In genomic region chr12:108307553-108307952, GRCm38 (mm10) we compare ENCODE assay signal across 8 mouse cellular contexts. TPM values are rescaled to one million over a fixed set of nuclear protein-coding genes. Genes with fewer than 3 reads are reported as not detected.
A peak's percentile ranks its signal among the peaks of the same experiment; 100 is the strongest.
DNase-seq lines count a peak whose midpoint lies in the region; ATAC-seq and TF ChIP-seq lines count a peak whose summit lies in the region.

No protein-coding gene starts in this region.

- peaks cover 3% of the 10 kb centered on the region; the same call in 1 of the 2 replicates for H3K27me3 ChIP-seq in forebrain, embryonic 11.5 days (ENCODE audit: control insufficient read depth, insufficient read depth, low read length)
- H3K27me3 ChIP-seq in forebrain, embryonic 15.5 days: peaks cover 3% of the 10 kb centered on the region; the same call in 1 of the 2 replicates
- H3K27me3 ChIP-seq in forebrain, embryonic 12.5 days: peaks cover 26% of the 10 kb centered on the region
- H3K27me3 ChIP-seq in midbrain, postnatal 0 days (ENCODE audit: insufficient read depth, low read length): no peaks in the 10 kb centered on the region

- DNase-seq in forebrain, embryonic 11.5 days (ENCODE audit: low spot score): peak; percentile 81
- DNase-seq in spleen, postnatal 10 days (ENCODE audit: low spot score in 2 of 2): peak; percentile 17 to 61
- DNase-seq in spleen, adult 12 weeks (ENCODE audit: low spot score): no peak
- peak; percentile 63 to 71 for DNase-seq in kidney, postnatal 25 days
- DNase-seq in midbrain, postnatal 0 days (ENCODE audit: low spot score): no peak
- no peak for DNase-seq in ovary, postnatal 10 days (ENCODE audit: low spot score)

- H3K4me1 ChIP-seq in forebrain, embryonic 11.5 days (replicated peaks; ENCODE audit: control insufficient read depth, insufficient read depth, low read length): peaks cover 6% of the 10 kb centered on the region
- H3K4me1 ChIP-seq in forebrain, embryonic 15.5 days: peaks cover 10% of the 10 kb centered on the region
- H3K4me1 ChIP-seq in forebrain, embryonic 12.5 days: peaks cover 40% of the 10 kb centered on the region
- peaks cover 5% of the 10 kb centered on the region; the same call in 1 of the 2 replicates for H3K4me1 ChIP-seq in midbrain, postnatal 0 days (ENCODE audit: insufficient read depth, low read length)

- H3K9me3 ChIP-seq in forebrain, embryonic 11.5 days (ENCODE audit: control insufficient read depth, low read length): no peaks in the 10 kb centered on the region
- H3K9me3 ChIP-seq in forebrain, embryonic 15.5 days: no peaks in the 10 kb centered on the region
- no peaks in the 10 kb centered on the region for H3K9me3 ChIP-seq in forebrain, embryonic 12.5 days
- H3K9me3 ChIP-seq in midbrain, postnatal 0 days (ENCODE audit: low read length): no peaks in the 10 kb centered on the region

- TF ChIP-seq CTCF in midbrain, postnatal 0 days (IDR thresholded peaks at IDR 0.05): peak; percentile 74

- H3K9ac ChIP-seq in forebrain, embryonic 11.5 days (ENCODE audit: low read length): no peak overlapping the region
- H3K9ac ChIP-seq in forebrain, embryonic 15.5 days (replicated peaks): no peak overlapping the region
- H3K9ac ChIP-seq in forebrain, embryonic 12.5 days: no peak overlapping the region
- H3K9ac ChIP-seq in midbrain, postnatal 0 days (replicated peaks; ENCODE audit: low read length, poor library complexity, severe bottlenecking): no peak overlapping the region

- WGBS in forebrain, embryonic 11.5 days: 27% methylated on average over 14 of the region's 14 CpGs
- WGBS in forebrain, embryonic 15.5 days: 32% methylated on average over 14 of the region's 14 CpGs
- WGBS in forebrain, embryonic 12.5 days: 29% methylated on average over 14 of the region's 14 CpGs
- WGBS in midbrain, postnatal 0 days: 27% methylated on average over 14 of the region's 14 CpGs

- H3K4me3 ChIP-seq in forebrain, embryonic 11.5 days (ENCODE audit: low read depth, low read length): no peak overlapping the region
- no peak overlapping the region for H3K4me3 ChIP-seq in forebrain, embryonic 15.5 days
- H3K4me3 ChIP-seq in forebrain, embryonic 12.5 days (replicated peaks): no peak overlapping the region
- H3K4me3 ChIP-seq in midbrain, postnatal 0 days (ENCODE audit: low read depth, low read length): no peak overlapping the region

- no peak overlapping the region for H3K4me2 ChIP-seq in forebrain, embryonic 11.5 days (ENCODE audit: low read depth, low read length, severe bottlenecking)
- no peak overlapping the region for H3K4me2 ChIP-seq in forebrain, embryonic 15.5 days (replicated peaks)
- H3K4me2 ChIP-seq in forebrain, embryonic 12.5 days: peak overlapping the region; percentile 97; the same call in 1 of the 2 replicates
- H3K4me2 ChIP-seq in midbrain, postnatal 0 days (ENCODE audit: low read depth, low read length, poor library complexity, severe bottlenecking): no peak overlapping the region; the same call in 1 of the 2 replicates

- no peak overlapping the region for H3K27ac ChIP-seq in forebrain, embryonic 11.5 days (ENCODE audit: low read depth, low read length)
- no peak overlapping the region for H3K27ac ChIP-seq in forebrain, embryonic 15.5 days (replicated peaks)
- no peak overlapping the region for H3K27ac ChIP-seq in forebrain, embryonic 12.5 days
- H3K27ac ChIP-seq in midbrain, postnatal 0 days (ENCODE audit: low read depth, low read length): no peak overlapping the region

- no peaks in the 10 kb centered on the region for H3K36me3 ChIP-seq in forebrain, embryonic 11.5 days (ENCODE audit: control insufficient read depth, insufficient read depth, low read length)
- no peaks in the 10 kb centered on the region for H3K36me3 ChIP-seq in forebrain, embryonic 15.5 days
- 0 out of 2 replicates have a peak, but pooled peaks cover 3% of the 10 kb centered on the region for H3K36me3 ChIP-seq in forebrain, embryonic 12.5 days (replicated peaks)
- no peaks in the 10 kb centered on the region for H3K36me3 ChIP-seq in midbrain, postnatal 0 days (ENCODE audit: insufficient read depth, low read length)

- ATAC-seq in forebrain, embryonic 11.5 days (replicated peaks; ENCODE audit: low FRiP score): no peak
- ATAC-seq in forebrain, embryonic 15.5 days (replicated peaks): no peak
- ATAC-seq in forebrain, embryonic 12.5 days (ENCODE audit: low FRiP score): no peak
- no peak for ATAC-seq in midbrain, postnatal 0 days (ENCODE audit: low FRiP score)

RNA-seq across cellular contexts. Expression of gene Hhipl1, which starts 1.5 kb away (rescaled TPM):
- 2.5 and 3.0 TPM in 2 replicates for polyA plus RNA-seq in forebrain, embryonic 11.5 days (2014; fragmentation: Nextera tagmentation; extraction: Ambion mirVana)
- polyA plus RNA-seq in forebrain, embryonic 15.5 days (2015; fragmentation: Nextera tagmentation; extraction: Ambion mirVana): 1.8 and 1.9 TPM in 2 replicates
- 3.3 and 3.5 TPM in 2 replicates for polyA plus RNA-seq in forebrain, embryonic 12.5 days (2016; fragmentation: Nextera tagmentation; extraction: Ambion mirVana)
- 9.3 and 10.4 TPM in 2 replicates for total RNA-seq in midbrain, postnatal 0 days (2014; rRNA removed)
- 2.7 and 2.9 TPM in 2 replicates for polyA plus RNA-seq in midbrain, postnatal 0 days (2015; fragmentation: Nextera tagmentation; extraction: Ambion mirVana)

RNA-seq across cellular contexts. Expression of gene Cyp46a1, which starts 26.6 kb away (rescaled TPM):
- 16.3 and 18.4 TPM in 2 replicates for polyA plus RNA-seq in forebrain, embryonic 11.5 days (2014; fragmentation: Nextera tagmentation; extraction: Ambion mirVana)
- polyA plus RNA-seq in forebrain, embryonic 15.5 days (2015; fragmentation: Nextera tagmentation; extraction: Ambion mirVana): 19.8 and 22.6 TPM in 2 replicates
- polyA plus RNA-seq in forebrain, embryonic 12.5 days (2016; fragmentation: Nextera tagmentation; extraction: Ambion mirVana): 24.4 and 24.6 TPM in 2 replicates
- 33.2 and 36.0 TPM in 2 replicates for total RNA-seq in midbrain, postnatal 0 days (2014; rRNA removed)
- polyA plus RNA-seq in midbrain, postnatal 0 days (2015; fragmentation: Nextera tagmentation; extraction: Ambion mirVana): 52.0 and 55.3 TPM in 2 replicates

RNA-seq across cellular contexts. Expression of gene Ccdc85c, which starts 32.3 kb away (rescaled TPM):
- polyA plus RNA-seq in forebrain, embryonic 11.5 days (2014; fragmentation: Nextera tagmentation; extraction: Ambion mirVana): 18.0 and 18.8 TPM in 2 replicates
- polyA plus RNA-seq in forebrain, embryonic 15.5 days (2015; fragmentation: Nextera tagmentation; extraction: Ambion mirVana): 14.3 and 16.3 TPM in 2 replicates
- 10.7 and 14.7 TPM in 2 replicates for polyA plus RNA-seq in forebrain, embryonic 12.5 days (2016; fragmentation: Nextera tagmentation; extraction: Ambion mirVana)
- total RNA-seq in midbrain, postnatal 0 days (2014; rRNA removed): 69.1 and 89.6 TPM in 2 replicates
- 16.6 and 19.9 TPM in 2 replicates for polyA plus RNA-seq in midbrain, postnatal 0 days (2015; fragmentation: Nextera tagmentation; extraction: Ambion mirVana)

Comparison
In these comparisons a context has a peak if more than half of its experiments do, and no peak if none do; other contexts are left out.
1. DNase-seq: peak in forebrain, embryonic 11.5 days (single experiment), spleen, postnatal 10 days (2 of 2) and kidney, postnatal 25 days (2 of 2); none in spleen, adult 12 weeks (single experiment), midbrain, postnatal 0 days (single experiment) and ovary, postnatal 10 days (single experiment).